Mouse (Mus musculus) brain, embryonic 14.5 days (tissue): ENCODE data around the gene Col8a1. TPM values are rescaled to one million over a fixed set of nuclear protein-coding genes. Genes with fewer than 3 reads are reported as not detected.
A peak's percentile ranks its signal among the peaks of the same experiment; 100 is the strongest.

Source experiments
- DNase-seq: peaks from one replicate; pipeline ENCODE4 v3.0.0-alpha.2; 2011; ENCODE audit warnings: low read depth
- CTCF ChIP-seq: fragments of 200-500 bp; IDR thresholded peaks from 2 replicates; pipeline ENCODE4 v1.5.1; 2012; ENCODE audit warnings: inconsistent platforms, mild to moderate bottlenecking, moderate library complexity, borderline replicate concordance; ENCODE audit not compliant: insufficient read depth, insufficient read length; ENCODE audit errors: extremely low read depth
- POLR2A ChIP-seq: fragments of 200-500 bp; IDR thresholded peaks from 2 replicates; pipeline ENCODE4 v1.6.1; 2012; ENCODE audit warnings: mild to moderate bottlenecking, inconsistent platforms, borderline replicate concordance; ENCODE audit not compliant: poor library complexity, insufficient read depth, insufficient read length, severe bottlenecking; ENCODE audit errors: extremely low read depth
- polyA plus RNA-seq: library from polyadenylated mRNA; depleted of rRNA; stranded (reverse); fragments of >200 nt; gene quantifications from 2 replicates; pipeline ENCODE4 v1.2.3, GENCODE M21; 2012

Gene Col8a1
- polyA plus RNA-seq, 1 experiment = 4.5 TPM

DNA sequence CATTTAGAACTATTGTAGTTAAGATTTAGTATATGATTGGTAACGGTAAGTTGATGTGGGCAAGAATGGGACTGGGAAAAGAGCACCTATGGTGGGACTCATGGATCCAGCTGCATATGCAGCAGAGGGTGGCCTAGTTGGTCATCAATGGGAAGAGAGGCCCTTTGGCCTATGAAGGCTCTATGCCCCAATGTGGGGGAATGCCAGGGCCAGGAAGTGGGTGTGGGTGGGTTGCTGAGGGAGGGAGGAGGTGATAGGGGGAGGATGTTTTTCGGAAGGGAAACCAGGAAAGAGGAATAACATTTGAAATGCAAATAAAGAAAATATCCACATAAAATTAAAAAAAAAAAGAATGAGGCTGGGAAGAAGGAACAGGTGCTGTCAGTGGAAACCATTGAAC lies 19.6 kb downstream of the Col8a1 start:
- no peak for TF ChIP-seq CTCF
- no peak for TF ChIP-seq POLR2A
- DNase-seq = no peak

GRCm38 (mm10) chr16:57733545-57733944 lies 21.0 kb downstream of the Col8a1 start:
- TF ChIP-seq POLR2A (no peak), CTCF (no peak)
- DNase-seq = no peak

GRCm38 (mm10) chr16:57733139-57733538 lies 21.4 kb downstream of the Col8a1 start:
- TF ChIP-seq POLR2A (no peak), CTCF (no peak)
- DNase-seq = no peak

DNA sequence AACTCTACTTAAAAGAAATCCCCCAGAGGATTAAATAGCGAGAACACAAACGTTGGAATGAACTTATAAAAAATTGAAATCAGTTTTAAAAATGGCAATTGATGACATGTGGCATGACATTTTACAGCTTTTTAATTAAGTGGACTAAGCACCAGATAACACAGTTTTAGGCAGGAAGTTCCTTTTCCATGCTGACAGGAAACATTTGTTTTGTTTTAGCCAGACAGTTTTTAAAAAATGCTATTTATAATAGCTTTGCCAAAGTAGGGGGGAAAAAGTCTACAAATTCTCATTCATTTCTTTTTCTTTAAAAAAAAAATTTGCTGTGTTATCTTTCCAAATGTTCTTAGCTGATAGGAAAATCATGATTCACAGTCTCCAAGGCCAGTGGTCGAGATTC lies 29.6 kb downstream of the Col8a1 start:
- TF ChIP-seq CTCF (no peak), POLR2A (no peak)
- no peak for DNase-seq

- no peak for DNase-seq
- TF ChIP-seq CTCF (no peak), POLR2A (no peak)
These were observed 35.6 kb downstream of the Col8a1 start for GRCm38 (mm10) chr16:57718982-57719381.

DNA sequence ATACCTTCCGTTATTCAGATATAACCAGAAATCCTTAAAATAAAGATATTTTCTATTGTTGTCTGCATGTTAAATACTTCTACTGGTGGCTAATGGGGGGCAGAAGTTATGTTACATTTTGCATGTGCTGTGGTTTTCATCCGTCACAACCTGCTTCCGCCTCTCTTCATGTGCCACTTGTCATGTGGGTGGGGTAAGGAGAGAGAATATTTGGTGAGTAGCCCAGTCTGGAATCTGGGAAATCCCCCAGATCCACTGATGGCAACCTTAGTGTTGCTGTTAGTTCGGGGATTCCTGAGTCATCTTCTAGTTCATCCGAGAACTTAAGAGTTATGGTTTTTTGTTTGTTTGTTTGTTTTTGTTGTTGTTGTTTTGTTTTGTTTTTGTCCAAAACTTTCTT lies 55.8 kb downstream of the Col8a1 start:
- no peak for DNase-seq
- TF ChIP-seq CTCF (no peak), POLR2A (no peak)

- peak; percentile 55 for DNase-seq
- TF ChIP-seq POLR2A = no peak
- TF ChIP-seq CTCF = no peak
These were observed 59.8 kb downstream of the Col8a1 start for GRCm38 (mm10) chr16:57694694-57695093.

DNA sequence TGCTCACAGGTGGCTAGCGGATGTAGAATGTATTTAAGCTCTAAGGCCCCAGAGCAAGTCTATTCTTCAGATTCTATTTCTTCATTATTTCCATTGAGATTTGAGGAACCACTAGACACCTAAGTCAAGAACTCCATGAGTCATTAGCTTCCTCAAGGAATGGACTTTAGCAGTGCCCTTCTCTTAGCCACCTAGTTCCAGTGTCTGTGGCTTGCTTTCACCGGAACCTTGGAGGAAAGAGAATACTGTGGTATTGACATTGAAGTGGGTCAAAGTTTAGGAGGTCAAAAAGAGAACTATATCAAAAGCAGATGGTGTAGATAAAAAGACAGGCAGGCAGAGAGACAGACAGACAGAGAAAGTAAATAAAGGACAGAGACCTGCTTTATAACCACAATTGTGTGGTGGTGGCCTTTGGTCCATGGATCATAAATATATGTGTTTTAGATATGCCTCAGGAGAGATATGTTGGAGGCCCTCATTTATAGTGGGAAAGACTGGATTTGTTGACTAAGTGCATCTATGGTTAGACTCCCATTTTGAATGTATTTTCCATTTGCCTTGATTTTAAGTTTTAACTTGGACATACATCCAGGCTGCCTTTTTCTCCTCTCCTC lies 60.5 kb downstream of the Col8a1 start:
- no peak for DNase-seq
- TF ChIP-seq CTCF (no peak), POLR2A (no peak)

GRCm38 (mm10) chr16:57685790-57686399 lies 68.6 kb downstream of the Col8a1 start:
- TF ChIP-seq CTCF (no peak), POLR2A (no peak)
- DNase-seq = no peak

- TF ChIP-seq POLR2A (no peak), CTCF (no peak)
- DNase-seq = no peak
These were observed 82.3 kb downstream of the Col8a1 start for GRCm38 (mm10) chr16:57672251-57672650.

DNA sequence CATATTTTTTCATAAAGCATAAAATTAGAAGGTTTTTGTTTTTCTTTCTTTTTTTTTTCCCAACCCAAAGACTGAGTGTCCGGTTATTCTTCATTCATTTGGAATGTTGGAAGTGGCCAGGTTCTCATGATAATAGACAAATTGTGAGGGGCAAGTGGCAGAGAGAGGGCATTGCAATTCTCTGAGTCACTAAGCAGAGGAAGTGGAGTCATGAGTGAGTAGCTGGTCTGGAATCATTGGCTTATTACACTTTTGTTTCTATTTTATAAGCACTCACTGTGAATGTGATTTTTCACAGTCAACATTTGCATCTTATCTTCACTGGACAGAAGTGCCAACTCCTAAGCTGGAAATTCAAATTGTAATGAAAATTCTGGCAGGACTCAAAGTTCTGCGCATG lies 82.9 kb downstream of the Col8a1 start:
- TF ChIP-seq POLR2A (no peak), CTCF (no peak)
- no peak for DNase-seq

DNA sequence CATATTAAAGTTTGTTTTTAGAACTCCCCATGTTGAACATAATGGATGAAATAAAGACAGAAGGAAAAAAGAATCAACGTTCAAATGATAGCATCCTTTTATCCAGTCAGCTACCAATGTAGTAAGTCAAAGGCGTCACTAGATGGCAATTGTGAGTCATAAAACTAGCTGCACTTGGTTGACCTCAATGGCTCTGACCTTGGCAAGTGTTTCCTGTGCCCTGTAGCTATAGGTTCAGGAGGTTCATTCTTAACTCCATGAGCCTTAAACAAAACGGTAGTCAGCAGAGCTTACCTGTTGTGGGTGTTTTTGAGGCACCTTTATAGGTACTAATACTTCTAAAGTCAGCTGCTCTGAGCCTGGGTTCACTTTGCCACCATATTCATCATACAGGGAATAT lies 85.2 kb downstream of the Col8a1 start:
- TF ChIP-seq CTCF = peak; percentile 56; the same call in 1 of the 2 replicates
- TF ChIP-seq POLR2A = no peak
- peak; percentile 69 for DNase-seq

- no peak for DNase-seq
- TF ChIP-seq POLR2A (no peak), CTCF (no peak)
These were observed 91.9 kb downstream of the Col8a1 start for GRCm38 (mm10) chr16:57662661-57663060.

DNA sequence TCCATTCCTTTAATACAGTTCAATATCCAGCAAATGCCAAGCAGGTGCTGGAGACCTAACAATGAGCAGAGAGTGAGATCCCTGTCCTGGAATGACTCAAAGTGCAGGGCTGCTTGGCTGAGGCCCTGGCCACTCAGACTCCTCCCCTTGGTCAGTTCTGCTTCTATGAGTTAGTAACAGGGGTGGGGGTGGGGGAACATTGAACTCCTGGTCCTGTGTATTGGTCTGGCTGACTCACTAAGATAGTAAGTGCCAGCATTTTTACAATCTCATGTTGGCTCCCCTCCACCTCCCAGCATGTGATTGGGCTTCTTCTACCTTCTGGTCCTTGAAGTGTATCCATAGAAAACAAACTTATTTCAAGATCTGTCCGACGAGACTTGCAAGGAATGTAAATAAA lies 104.6 kb downstream of the Col8a1 start:
- TF ChIP-seq CTCF (no peak), POLR2A (no peak)
- DNase-seq = peak; percentile 3
